Mouse (Mus musculus): Measurements from ENCODE around the gene Sez6l2.
"Not testable (repeated sequence)": the region's sequence is repeated elsewhere in the genome, so short reads cannot be mapped to it uniquely, and the experiment has no call there.

Sez6l2 gene

GRCm38 (mm10) chr7:126949793-126950646 lies at the start of gene Sez6l2:
TSS of gene Sez6l2 (plus strand) at chr7:126950563.
- peak; percentile 80 for DNase-seq (ENCODE audit: low read depth)

- DNase-seq (ENCODE audit: low read depth) = no peak
Observed at GRCm38 (mm10) chr7:126905590-126905989, 44.8 kb upstream of the Sez6l2 start.

- no peak for DNase-seq (ENCODE audit: low read depth)
Observed at GRCm38 (mm10) chr7:126914844-126915243, 35.5 kb upstream of the Sez6l2 start.

GRCm38 (mm10) chr7:126918356-126918755 lies 32.0 kb upstream of the Sez6l2 start:
- DNase-seq (ENCODE audit: low read depth) = not testable (repeated sequence)

- no peak for DNase-seq (ENCODE audit: low read depth)
Observed at GRCm38 (mm10) chr7:126919973-126920372, 30.4 kb upstream of the Sez6l2 start.

GRCm38 (mm10) chr7:126921563-126921962 lies 28.8 kb upstream of the Sez6l2 start:
- no peak for DNase-seq (ENCODE audit: low read depth)

GRCm38 (mm10) chr7:126922624-126923060 lies 27.7 kb upstream of the Sez6l2 start, which contains the start of gene Tmem219:
TSS of gene Tmem219 (minus strand) at chr7:126922917.
- DNase-seq (ENCODE audit: low read depth) = no peak

GRCm38 (mm10) chr7:126923999-126924398 lies 26.4 kb upstream of the Sez6l2 start:
- no peak for DNase-seq (ENCODE audit: low read depth)

- DNase-seq (ENCODE audit: low read depth) = peak; percentile 42
Observed at GRCm38 (mm10) chr7:126926299-126926698, 24.1 kb upstream of the Sez6l2 start.

- DNase-seq (ENCODE audit: low read depth) = peak; percentile 82
Observed at GRCm38 (mm10) chr7:126928384-126929037, 21.9 kb upstream of the Sez6l2 start, which contains the start of gene Kctd13. TSS of gene Kctd13 (plus strand) at chr7:126928879.

GRCm38 (mm10) chr7:126929046-126929445 lies 21.3 kb upstream of the Sez6l2 start:
- DNase-seq (ENCODE audit: low read depth) = no peak

GRCm38 (mm10) chr7:126932652-126933051 lies 17.7 kb upstream of the Sez6l2 start:
- no peak for DNase-seq (ENCODE audit: low read depth)

GRCm38 (mm10) chr7:126941171-126941570 lies 9.2 kb upstream of the Sez6l2 start:
- no peak for DNase-seq (ENCODE audit: low read depth)

- no peak for DNase-seq (ENCODE audit: low read depth)
Observed at GRCm38 (mm10) chr7:126941801-126942200, 8.6 kb upstream of the Sez6l2 start.

- no peak for DNase-seq (ENCODE audit: low read depth)
Observed at GRCm38 (mm10) chr7:126946530-126946929, 3.8 kb upstream of the Sez6l2 start.

- DNase-seq (ENCODE audit: low read depth) = no peak
Observed at GRCm38 (mm10) chr7:126948626-126949025, 1.7 kb upstream of the Sez6l2 start.

GRCm38 (mm10) chr7:126949403-126949792 lies 965 bp upstream of the Sez6l2 start, which contains the start of gene Asphd1:
TSS of gene Asphd1 (minus strand) at chr7:126949582.
- DNase-seq (ENCODE audit: low read depth) = no peak

- no peak for DNase-seq (ENCODE audit: low read depth)
Observed at GRCm38 (mm10) chr7:126950647-126951615, 568 bp downstream of the Sez6l2 start.

GRCm38 (mm10) chr7:126951741-126952140 lies 1.4 kb downstream of the Sez6l2 start:
- DNase-seq (ENCODE audit: low read depth) = no peak

- DNase-seq (ENCODE audit: low read depth) = no peak
Observed at GRCm38 (mm10) chr7:126952646-126953045, 2.3 kb downstream of the Sez6l2 start.

- no peak for DNase-seq (ENCODE audit: low read depth)
Observed at GRCm38 (mm10) chr7:126955125-126955524, 4.8 kb downstream of the Sez6l2 start.

- no peak for DNase-seq (ENCODE audit: low read depth)
Observed at GRCm38 (mm10) chr7:126959780-126960179, 9.4 kb downstream of the Sez6l2 start.
